Mouse (Mus musculus) thymus, adult 2 months (tissue): Measurements from ENCODE around the gene Anapc15-ps. TPM values are rescaled to one million over a fixed set of nuclear protein-coding genes. Genes with fewer than 3 reads are reported as not detected.

Experiments used
- DNase-seq: peaks from one replicate; pipeline ENCODE4 v3.0.0; 2021
- H3K27ac ChIP-seq: fragments of 200-500 bp; 2 replicates; pipeline ENCODE4 v1.5.1; 2012; ENCODE audit warnings: low read length, control low read depth; ENCODE audit not compliant: control insufficient read depth, insufficient read depth
- H3K27me3 ChIP-seq: fragments of 200-500 bp; 2 replicates; pipeline ENCODE4 v1.6.1; 2012; ENCODE audit warnings: mild to moderate bottlenecking, low read length, moderate library complexity, mixed read lengths; ENCODE audit not compliant: control insufficient read depth, insufficient read depth
- H3K36me3 ChIP-seq: fragments of 200-500 bp; 2 replicates; pipeline ENCODE4 v1.6.1; 2012; ENCODE audit warnings: mild to moderate bottlenecking, low read length, moderate library complexity; ENCODE audit not compliant: control insufficient read depth, insufficient read depth
- H3K4me1 ChIP-seq: fragments of 200-500 bp; replicated peaks from 2 replicates; pipeline ENCODE4 v1.6.1; 2012; ENCODE audit warnings: low read length; ENCODE audit not compliant: control insufficient read depth, insufficient read depth
- H3K4me3 ChIP-seq: fragments of 200-500 bp; 2 replicates; pipeline ENCODE4 v1.5.1; 2012; ENCODE audit warnings: mild to moderate bottlenecking, low read length, control low read depth, moderate library complexity; ENCODE audit not compliant: control insufficient read depth, insufficient read depth
- CTCF ChIP-seq: fragments of 200-500 bp; IDR thresholded peaks from 2 replicates; pipeline ENCODE4 v1.5.1; 2012; ENCODE audit warnings: mild to moderate bottlenecking, control low read depth, low read length, moderate library complexity, borderline replicate concordance; ENCODE audit not compliant: control insufficient read depth, poor library complexity, insufficient read depth; ENCODE audit errors: extremely low read depth
- POLR2A ChIP-seq: fragments of 200-500 bp; IDR thresholded peaks from 2 replicates; pipeline ENCODE4 v1.6.1; 2012; ENCODE audit warnings: mild to moderate bottlenecking, low read length, control low read depth, moderate library complexity; ENCODE audit not compliant: control insufficient read depth, poor library complexity, insufficient read depth; ENCODE audit errors: extremely low read depth
- WGBS: fragments of 180-500 bp; shearing (Covaris S2); methylation state at CpG from one replicate; pipeline ENCODE4 v1.1.7; 2018; 5-methylcytosine and 5-hydroxymethylcytosine counted together
- polyA plus RNA-seq: library from polyadenylated mRNA; depleted of rRNA; stranded (reverse); fragments of >200 nt; gene quantifications from 2 replicates; pipeline ENCODE4 v1.2.3, GENCODE M21; 2012

The Anapc15-ps gene
- polyA plus RNA-seq, 1 experiment: not detected

GRCm38 (mm10) chr10:95715687-95716086, 42.4 kb upstream of the Anapc15-ps start:
- no peak for DNase-seq
- no peak overlapping the region for H3K27ac ChIP-seq
- no peaks in the 10 kb centered on the region for H3K36me3 ChIP-seq
- H3K4me3 ChIP-seq: no peak overlapping the region
- no peaks in the 10 kb centered on the region for H3K27me3 ChIP-seq
- WGBS: 88% methylated on average over 6 of the region's 6 CpGs
- TF ChIP-seq CTCF (no peak), POLR2A (no peak)
- peaks cover 14% of the 10 kb centered on the region for H3K4me1 ChIP-seq

- Histone ChIP-seq H3K27me3 (no peaks in the 10 kb centered on the region), H3K36me3 (no peaks in the 10 kb centered on the region), H3K4me1 (peaks cover 22% of the 10 kb centered on the region), H3K27ac (no peak overlapping the region), H3K4me3 (no peak overlapping the region)
- peak; percentile 27 for DNase-seq
- WGBS: 50% methylated on average over 6 of the region's 6 CpGs
- TF ChIP-seq CTCF: no peak
- no peak for TF ChIP-seq POLR2A
Measured at GRCm38 (mm10) chr10:95712221-95712620, 39.0 kb upstream of the Anapc15-ps start.

- H3K4me3 ChIP-seq: no peak overlapping the region
- DNase-seq: no peak
- H3K4me1 ChIP-seq: peaks cover 22% of the 10 kb centered on the region
- no peaks in the 10 kb centered on the region for H3K27me3 ChIP-seq
- no peaks in the 10 kb centered on the region for H3K36me3 ChIP-seq
- TF ChIP-seq CTCF (no peak), POLR2A (no peak)
- WGBS: 86% methylated on average over 8 of the region's 8 CpGs
- H3K27ac ChIP-seq: no peak overlapping the region
Measured at GRCm38 (mm10) chr10:95709903-95710660, 36.8 kb upstream of the Anapc15-ps start.

- TF ChIP-seq CTCF: no peak
- TF ChIP-seq POLR2A: no peak
- no peaks in the 10 kb centered on the region for H3K36me3 ChIP-seq
- H3K4me3 ChIP-seq: no peak overlapping the region
- 91% methylated on average over 10 of the region's 10 CpGs for WGBS
- H3K4me1 ChIP-seq: peaks cover 22% of the 10 kb centered on the region
- no peak overlapping the region for H3K27ac ChIP-seq
- H3K27me3 ChIP-seq: no peaks in the 10 kb centered on the region
- DNase-seq: no peak
Measured at GRCm38 (mm10) chr10:95709143-95709880, 36.1 kb upstream of the Anapc15-ps start.

- Histone ChIP-seq H3K27me3 (no peaks in the 10 kb centered on the region), H3K27ac (no peak overlapping the region), H3K4me3 (no peak overlapping the region), H3K36me3 (no peaks in the 10 kb centered on the region), H3K4me1 (peaks cover 22% of the 10 kb centered on the region)
- 31% methylated on average over 5 of the region's 5 CpGs for WGBS
- peak; percentile 36 for DNase-seq
- TF ChIP-seq POLR2A (no peak), CTCF (no peak)
Measured at GRCm38 (mm10) chr10:95708001-95708400, 34.8 kb upstream of the Anapc15-ps start.

- WGBS: 90% methylated on average over 9 of the region's 9 CpGs
- H3K27me3 ChIP-seq: no peaks in the 10 kb centered on the region
- peaks cover 18% of the 10 kb centered on the region for H3K4me1 ChIP-seq
- TF ChIP-seq POLR2A (no peak), CTCF (no peak)
- no peak overlapping the region for H3K27ac ChIP-seq
- DNase-seq: no peak
- no peaks in the 10 kb centered on the region for H3K36me3 ChIP-seq
- H3K4me3 ChIP-seq: no peak overlapping the region
Measured at GRCm38 (mm10) chr10:95706867-95707266, 33.6 kb upstream of the Anapc15-ps start.

- no peaks in the 10 kb centered on the region for H3K27me3 ChIP-seq
- no peak overlapping the region for H3K27ac ChIP-seq
- H3K4me1 ChIP-seq: peaks cover 11% of the 10 kb centered on the region
- no peaks in the 10 kb centered on the region for H3K36me3 ChIP-seq
- TF ChIP-seq POLR2A: no peak
- no peak for TF ChIP-seq CTCF
- no peak for DNase-seq
- no peak overlapping the region for H3K4me3 ChIP-seq
- WGBS: 91% methylated on average over 3 of the region's 3 CpGs
Measured at GRCm38 (mm10) chr10:95705747-95706146, 32.5 kb upstream of the Anapc15-ps start.
